Mouse (Mus musculus): ENCODE results near the gene Gm8247.
"Not testable (repeated sequence)": the region's sequence is repeated elsewhere in the genome, so short reads cannot be mapped to it uniquely, and the experiment has no call there.

Gm8247 gene

GRCm38 (mm10) chr14:44582853-44583252 lies at the start of gene Gm8247:
TSS of gene Gm8247 (plus strand) at chr14:44583153.
- not testable (repeated sequence) for DNase-seq (ENCODE audit: low read depth, low spot score)

- not testable (repeated sequence) for DNase-seq (ENCODE audit: low read depth, low spot score)
Measured at GRCm38 (mm10) chr14:44547961-44548360, 35.0 kb upstream of the Gm8247 start.

- DNase-seq (ENCODE audit: low read depth, low spot score): not testable (repeated sequence)
Measured at GRCm38 (mm10) chr14:44591765-44592164, 8.8 kb downstream of the Gm8247 start.

GRCm38 (mm10) chr14:44627737-44628136 lies 44.8 kb downstream of the Gm8247 start, which contains the start of gene Gm5624:
TSS of gene Gm5624 (minus strand) at chr14:44627938.
- not testable (repeated sequence) for DNase-seq (ENCODE audit: low read depth, low spot score)
